Mouse (Mus musculus) limb, embryonic 11.5 days (tissue): ENCODE results near the gene Abhd17b. TPM values are rescaled to one million over a fixed set of nuclear protein-coding genes. Genes with fewer than 3 reads are reported as not detected.
"Not testable (repeated sequence)": the region's sequence is repeated elsewhere in the genome, so short reads cannot be mapped to it uniquely, and the experiment has no call there.

ENCODE experiments used
- ATAC-seq: fragments of 200-750 bp; cut with Nextera tagmentation; 2 replicates; pipeline ENCODE4 v1.8.0; 2017; ENCODE audit warnings: low read depth; ENCODE audit not compliant: insufficient number of reproducible peaks, low FRiP score, low TSS enrichment
- DNase-seq: peaks from one replicate; pipeline ENCODE4 v3.0.0-alpha.2; 2015; ENCODE audit warnings: low spot score
- H3K27ac ChIP-seq: fragments of 300-500 bp; sonication (generic); replicated peaks from 2 replicates; pipeline ENCODE4 v1.5.1; 2014; ENCODE audit warnings: low read depth, mild to moderate bottlenecking, low read length
- H3K27me3 ChIP-seq: fragments of 300-500 bp; sonication (generic); 2 replicates; pipeline ENCODE4 v1.6.1; 2014; ENCODE audit warnings: mild to moderate bottlenecking, low read length, mixed read lengths; ENCODE audit not compliant: control insufficient read depth, insufficient read depth
- H3K36me3 ChIP-seq: fragments of 300-500 bp; sonication (generic); 2 replicates; pipeline ENCODE4 v1.6.1; 2014; ENCODE audit warnings: mild to moderate bottlenecking, low read length, moderate library complexity, mixed read lengths; ENCODE audit not compliant: control insufficient read depth, insufficient read depth
- H3K4me1 ChIP-seq: fragments of 300-500 bp; sonication (generic); 2 replicates; pipeline ENCODE4 v1.6.1; 2014; ENCODE audit warnings: low read length, mixed read lengths; ENCODE audit not compliant: control insufficient read depth, insufficient read depth
- H3K4me2 ChIP-seq: fragments of 300-500 bp; sonication (generic); 2 replicates; pipeline ENCODE4 v1.6.1; 2014; ENCODE audit warnings: low read depth, mild to moderate bottlenecking, moderate library complexity; ENCODE audit not compliant: severe bottlenecking
- H3K4me3 ChIP-seq: fragments of 300-500 bp; sonication (generic); 2 replicates; pipeline ENCODE4 v1.5.1; 2014; ENCODE audit warnings: low read depth, low read length
- H3K9ac ChIP-seq: fragments of 300-500 bp; sonication (generic); 2 replicates; pipeline ENCODE4 v1.6.1; 2014; ENCODE audit warnings: mild to moderate bottlenecking, low read length
- H3K9me3 ChIP-seq: fragments of 300-500 bp; sonication (generic); 2 replicates; pipeline ENCODE4 v1.6.1; 2016; ENCODE audit warnings: low read length; ENCODE audit not compliant: control insufficient read depth
- WGBS: fragments of 180-500 bp; shearing (Covaris S2); extraction: QIAGEN DNeasy Blood & Tissue Kit; methylation state at CpG from one replicate; pipeline ENCODE4 v1.1.7; 2014; 5-methylcytosine and 5-hydroxymethylcytosine counted together
- polyA plus RNA-seq: library from polyadenylated mRNA; unstranded; fragments of >200 nt; fragmentation: Nextera tagmentation; extraction: Ambion mirVana; gene quantifications from 2 replicates; pipeline ENCODE4 v1.2.1, GENCODE M21; 2014

Abhd17b gene
- polyA plus RNA-seq, 1 experiment from 2014 or later, result 34.0 TPM

GRCm38 (mm10) chr19:21624148-21624535 lies 28.8 kb upstream of the Abhd17b start:
- no peak for DNase-seq
- Histone ChIP-seq H3K27me3 (no peaks in the 10 kb centered on the region), H3K9ac (no peak overlapping the region), H3K27ac (no peak overlapping the region), H3K4me3 (no peak overlapping the region), H3K36me3 (no peaks in the 10 kb centered on the region), H3K4me1 (no peaks in the 10 kb centered on the region), H3K4me2 (no peak overlapping the region), H3K9me3 (no peaks in the 10 kb centered on the region)
- WGBS, result 91% methylated on average over 4 of the region's 4 CpGs
- ATAC-seq, result no peak

GRCm38 (mm10) chr19:21626271-21626988 lies 26.6 kb upstream of the Abhd17b start:
- ATAC-seq (no peak), DNase-seq (no peak)
- no peaks in the 10 kb centered on the region for H3K9me3 ChIP-seq
- H3K9ac ChIP-seq, result no peak overlapping the region
- H3K36me3 ChIP-seq, result no peaks in the 10 kb centered on the region
- no peak overlapping the region for H3K27ac ChIP-seq
- no peak overlapping the region for H3K4me2 ChIP-seq
- H3K4me1 ChIP-seq, result no peaks in the 10 kb centered on the region
- no peaks in the 10 kb centered on the region for H3K27me3 ChIP-seq
- H3K4me3 ChIP-seq, result no peak overlapping the region
- WGBS, result 90% methylated on average over 6 of the region's 6 CpGs

- ATAC-seq, DNase-seq, H3K4me2 ChIP-seq, H3K36me3 ChIP-seq, H3K9me3 ChIP-seq, H3K27me3 ChIP-seq, H3K27ac ChIP-seq, H3K9ac ChIP-seq, H3K4me1 ChIP-seq, H3K4me3 ChIP-seq: not testable (repeated sequence)
- 54% methylated on average over 9 of the region's 11 CpGs for WGBS
These were observed 24.5 kb upstream of the Abhd17b start for GRCm38 (mm10) chr19:21628440-21628839.

GRCm38 (mm10) chr19:21629030-21629429 lies 24.0 kb upstream of the Abhd17b start:
- Histone ChIP-seq H3K4me2 (no peak overlapping the region), H3K4me1 (no peaks in the 10 kb centered on the region), H3K36me3 (no peaks in the 10 kb centered on the region), H3K27me3 (no peaks in the 10 kb centered on the region), H3K9me3 (no peaks in the 10 kb centered on the region), H3K4me3 (no peak overlapping the region), H3K9ac (no peak overlapping the region), H3K27ac (no peak overlapping the region)
- WGBS, result 93% methylated on average over 1 of the region's 1 CpGs
- ATAC-seq (no peak), DNase-seq (no peak)

GRCm38 (mm10) chr19:21629501-21629900 lies 23.5 kb upstream of the Abhd17b start:
- Histone ChIP-seq H3K4me2 (no peak overlapping the region), H3K27ac (no peak overlapping the region), H3K9ac (no peak overlapping the region), H3K36me3 (no peaks in the 10 kb centered on the region), H3K27me3 (no peaks in the 10 kb centered on the region), H3K4me1 (no peaks in the 10 kb centered on the region), H3K4me3 (no peak overlapping the region), H3K9me3 (no peaks in the 10 kb centered on the region)
- DNase-seq, result no peak
- ATAC-seq, result no peak
- 83% methylated on average over 1 of the region's 1 CpGs for WGBS

- ATAC-seq, result no peak
- no peak overlapping the region for H3K9ac ChIP-seq
- WGBS, result 62% methylated on average over 14 of the region's 14 CpGs
- DNase-seq, result no peak
- H3K36me3 ChIP-seq, result no peaks in the 10 kb centered on the region
- no peak overlapping the region for H3K4me3 ChIP-seq
- H3K27me3 ChIP-seq, result no peaks in the 10 kb centered on the region
- H3K9me3 ChIP-seq, result no peaks in the 10 kb centered on the region
- H3K27ac ChIP-seq, result no peak overlapping the region
- H3K4me1 ChIP-seq, result no peaks in the 10 kb centered on the region
- no peak overlapping the region for H3K4me2 ChIP-seq
These were observed 22.2 kb upstream of the Abhd17b start for GRCm38 (mm10) chr19:21630656-21631331.

GRCm38 (mm10) chr19:21635406-21635805 lies 17.6 kb upstream of the Abhd17b start:
- Histone ChIP-seq H3K27me3 (no peaks in the 10 kb centered on the region), H3K36me3 (no peaks in the 10 kb centered on the region), H3K4me1 (no peaks in the 10 kb centered on the region), H3K9me3 (no peaks in the 10 kb centered on the region), H3K9ac (no peak overlapping the region), H3K4me3 (no peak overlapping the region), H3K27ac (no peak overlapping the region), H3K4me2 (no peak overlapping the region)
- ATAC-seq, result no peak
- WGBS, result 93% methylated on average over 2 of the region's 2 CpGs
- DNase-seq, result no peak

GRCm38 (mm10) chr19:21636907-21637306 lies 16.1 kb upstream of the Abhd17b start:
- no peak for DNase-seq
- Histone ChIP-seq H3K9ac (no peak overlapping the region), H3K27ac (no peak overlapping the region), H3K4me2 (no peak overlapping the region), H3K4me3 (no peak overlapping the region), H3K9me3 (no peaks in the 10 kb centered on the region), H3K4me1 (no peaks in the 10 kb centered on the region), H3K27me3 (no peaks in the 10 kb centered on the region), H3K36me3 (no peaks in the 10 kb centered on the region)
- 80% methylated on average over 3 of the region's 3 CpGs for WGBS
- no peak for ATAC-seq
